Mouse (Mus musculus): ENCODE measurements around the gene Lmx1b. TPM values are rescaled to one million over a fixed set of nuclear protein-coding genes. Genes with fewer than 3 reads are reported as not detected.
A peak's percentile ranks its signal among the peaks of the same experiment; 100 is the strongest.

Gene Lmx1b
- polyA plus RNA-seq, 1 experiment from 2014 or later, result not detected

GRCm38 (mm10) chr2:33678950-33679654 is 38.8 kb upstream of the Lmx1b start:
- Histone ChIP-seq H3K4me3 (ENCODE audit: low read depth, low read length) (no peak overlapping the region), H3K27ac (ENCODE audit: low read depth) (no peak overlapping the region), H3K9ac (replicated peaks) (no peak overlapping the region), H3K4me2 (ENCODE audit: low read depth, low read length) (no peak overlapping the region), H3K27me3 (ENCODE audit: insufficient read depth, low read length) (0 out of 2 replicates have a peak, but pooled peaks cover 4% of the 10 kb centered on the region), H3K4me1 (ENCODE audit: insufficient read depth) (no peaks in the 10 kb centered on the region), H3K36me3 (replicated peaks; ENCODE audit: insufficient read depth, low read length) (no peaks in the 10 kb centered on the region), H3K9me3 (ENCODE audit: low read length) (no peaks in the 10 kb centered on the region)
- WGBS (ENCODE audit: insufficient replicate concordance), result 83% methylated on average over 12 of the region's 12 CpGs
- TF ChIP-seq EP300 (IDR thresholded peaks at IDR 0.05; ENCODE audit: low read depth) (no peak), CTCF (IDR thresholded peaks at IDR 0.05; ENCODE audit: low read depth) (no peak)
- no peak for DNase-seq
- no peak for ATAC-seq

GRCm38 (mm10) chr2:33672701-33673472 is 32.6 kb upstream of the Lmx1b start:
- TF ChIP-seq EP300 (IDR thresholded peaks at IDR 0.05; ENCODE audit: low read depth) (no peak), CTCF (IDR thresholded peaks at IDR 0.05; ENCODE audit: low read depth) (no peak)
- DNase-seq (no peak), ATAC-seq (no peak)
- no peak overlapping the region for H3K9ac ChIP-seq (replicated peaks)
- no peaks in the 10 kb centered on the region for H3K27me3 ChIP-seq (ENCODE audit: insufficient read depth, low read length)
- no peak overlapping the region for H3K4me2 ChIP-seq (ENCODE audit: low read depth, low read length)
- H3K4me3 ChIP-seq (ENCODE audit: low read depth, low read length), result no peak overlapping the region
- H3K9me3 ChIP-seq (ENCODE audit: low read length), result no peaks in the 10 kb centered on the region
- H3K36me3 ChIP-seq (replicated peaks; ENCODE audit: insufficient read depth, low read length), result no peaks in the 10 kb centered on the region
- no peaks in the 10 kb centered on the region for H3K4me1 ChIP-seq (ENCODE audit: insufficient read depth)
- H3K27ac ChIP-seq (ENCODE audit: low read depth), result no peak overlapping the region
- 72% methylated on average over 10 of the region's 10 CpGs for WGBS (ENCODE audit: insufficient replicate concordance)

GRCm38 (mm10) chr2:33668741-33669140 is 28.4 kb upstream of the Lmx1b start:
- ATAC-seq (no peak), DNase-seq (no peak)
- Histone ChIP-seq H3K9ac (replicated peaks) (no peak overlapping the region), H3K27me3 (ENCODE audit: insufficient read depth, low read length) (no peaks in the 10 kb centered on the region), H3K27ac (ENCODE audit: low read depth) (no peak overlapping the region), H3K4me3 (ENCODE audit: low read depth, low read length) (no peak overlapping the region), H3K9me3 (ENCODE audit: low read length) (no peaks in the 10 kb centered on the region), H3K36me3 (replicated peaks; ENCODE audit: insufficient read depth, low read length) (no peaks in the 10 kb centered on the region), H3K4me1 (ENCODE audit: insufficient read depth) (0 out of 2 replicates have a peak, but pooled peaks cover 3% of the 10 kb centered on the region), H3K4me2 (ENCODE audit: low read depth, low read length) (no peak overlapping the region)
- 56% methylated on average over 6 of the region's 6 CpGs for WGBS (ENCODE audit: insufficient replicate concordance)
- TF ChIP-seq CTCF (IDR thresholded peaks at IDR 0.05; ENCODE audit: low read depth), result no peak
- no peak for TF ChIP-seq EP300 (IDR thresholded peaks at IDR 0.05; ENCODE audit: low read depth)

- no peak for ATAC-seq
- no peak overlapping the region for H3K4me3 ChIP-seq (ENCODE audit: low read depth, low read length)
- no peaks in the 10 kb centered on the region for H3K36me3 ChIP-seq (replicated peaks; ENCODE audit: insufficient read depth, low read length)
- TF ChIP-seq CTCF (IDR thresholded peaks at IDR 0.05; ENCODE audit: low read depth) (no peak), EP300 (IDR thresholded peaks at IDR 0.05; ENCODE audit: low read depth) (no peak)
- H3K9ac ChIP-seq (replicated peaks), result no peak overlapping the region
- no peak overlapping the region for H3K4me2 ChIP-seq (ENCODE audit: low read depth, low read length)
- no peaks in the 10 kb centered on the region for H3K9me3 ChIP-seq (ENCODE audit: low read length)
- H3K27me3 ChIP-seq (ENCODE audit: insufficient read depth, low read length), result no peaks in the 10 kb centered on the region
- H3K27ac ChIP-seq (ENCODE audit: low read depth), result no peak overlapping the region
- no peak for DNase-seq
- 38% methylated on average over 11 of the region's 11 CpGs for WGBS (ENCODE audit: insufficient replicate concordance)
- H3K4me1 ChIP-seq (ENCODE audit: insufficient read depth), result 0 out of 2 replicates have a peak, but pooled peaks cover 3% of the 10 kb centered on the region
Observed at GRCm38 (mm10) chr2:33666388-33666945, 26.2 kb upstream of the Lmx1b start.

- DNase-seq (peak; percentile 28), ATAC-seq (peak; percentile 72)
- H3K4me2 ChIP-seq (ENCODE audit: low read depth, low read length), result no peak overlapping the region
- 34% methylated on average over 13 of the region's 13 CpGs for WGBS (ENCODE audit: insufficient replicate concordance)
- TF ChIP-seq CTCF (IDR thresholded peaks at IDR 0.05; ENCODE audit: low read depth) (no peak), EP300 (IDR thresholded peaks at IDR 0.05; ENCODE audit: low read depth) (no peak)
- no peaks in the 10 kb centered on the region for H3K9me3 ChIP-seq (ENCODE audit: low read length)
- 0 out of 2 replicates have a peak, but pooled peaks cover 3% of the 10 kb centered on the region for H3K4me1 ChIP-seq (ENCODE audit: insufficient read depth)
- no peak overlapping the region for H3K27ac ChIP-seq (ENCODE audit: low read depth)
- H3K9ac ChIP-seq (replicated peaks), result no peak overlapping the region
- no peak overlapping the region for H3K4me3 ChIP-seq (ENCODE audit: low read depth, low read length)
- H3K27me3 ChIP-seq (ENCODE audit: insufficient read depth, low read length), result no peaks in the 10 kb centered on the region
- H3K36me3 ChIP-seq (replicated peaks; ENCODE audit: insufficient read depth, low read length), result no peaks in the 10 kb centered on the region
Observed at GRCm38 (mm10) chr2:33665363-33666058, 25.2 kb upstream of the Lmx1b start.
